Mouse (Mus musculus): ENCODE results near the gene Gdi2.
A peak's percentile ranks its signal among the peaks of the same experiment; 100 is the strongest.

Gene Gdi2

DNA sequence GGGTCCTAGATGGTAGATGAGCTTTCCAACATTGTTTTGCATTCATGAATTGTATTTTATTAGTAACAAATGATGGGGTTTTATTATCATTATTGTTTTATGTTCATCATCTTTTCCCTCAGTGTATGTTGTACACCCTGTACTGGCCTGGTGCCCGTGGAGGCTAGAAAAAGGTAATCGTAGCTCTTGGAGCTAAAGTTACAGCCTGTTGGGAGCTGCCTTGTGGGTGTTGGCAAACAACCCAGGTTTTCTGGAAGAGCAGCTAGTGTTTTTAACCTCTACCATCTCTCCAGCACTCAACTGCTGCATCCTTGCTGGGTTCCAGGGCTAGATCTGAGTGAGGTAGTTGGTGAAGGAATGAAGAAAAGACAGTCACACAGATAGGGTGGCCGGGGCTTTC is 9.5 kb downstream of the Gdi2 start:
- no peak for DNase-seq (ENCODE audit: low spot score)

DNA sequence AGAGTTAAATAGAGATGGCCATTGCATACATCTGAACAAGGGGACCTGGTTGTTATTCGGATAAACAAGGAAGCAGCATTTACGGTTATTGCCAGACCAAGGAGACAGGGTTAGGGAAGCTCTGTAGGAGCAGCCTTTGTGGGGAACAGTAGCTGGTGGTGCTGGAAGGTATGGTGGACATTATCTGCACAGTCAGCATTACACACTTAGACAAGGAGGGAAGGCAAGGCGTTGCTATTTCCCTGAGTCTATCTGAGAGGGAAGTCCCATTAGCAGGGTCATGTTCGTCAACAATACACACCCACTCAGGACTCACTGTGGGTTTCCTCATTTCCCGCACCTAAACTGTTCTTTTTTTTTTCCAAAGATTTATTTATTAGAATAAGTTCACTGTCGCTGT is 10.0 kb downstream of the Gdi2 start:
- DNase-seq (ENCODE audit: low spot score): no peak

DNA sequence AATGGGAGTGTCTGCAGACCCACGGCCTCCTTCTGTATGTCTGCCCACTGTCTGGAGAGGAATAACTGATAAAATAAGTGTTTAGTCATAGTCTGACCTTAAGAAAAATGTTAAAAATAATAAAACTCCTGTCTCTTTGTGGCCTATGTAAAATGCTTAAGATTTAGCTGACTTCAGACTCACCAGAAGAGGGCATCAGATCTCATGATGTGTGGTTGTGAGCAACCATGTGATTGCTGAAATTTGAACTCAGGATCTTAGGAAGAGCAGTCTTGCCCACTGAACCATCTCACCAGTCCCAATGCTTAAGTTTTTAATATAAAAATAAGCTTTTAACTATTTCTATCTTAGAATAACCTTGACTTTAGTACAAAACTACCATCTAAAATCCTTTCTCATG is 25.3 kb downstream of the Gdi2 start:
- DNase-seq (ENCODE audit: low spot score): no peak

DNA sequence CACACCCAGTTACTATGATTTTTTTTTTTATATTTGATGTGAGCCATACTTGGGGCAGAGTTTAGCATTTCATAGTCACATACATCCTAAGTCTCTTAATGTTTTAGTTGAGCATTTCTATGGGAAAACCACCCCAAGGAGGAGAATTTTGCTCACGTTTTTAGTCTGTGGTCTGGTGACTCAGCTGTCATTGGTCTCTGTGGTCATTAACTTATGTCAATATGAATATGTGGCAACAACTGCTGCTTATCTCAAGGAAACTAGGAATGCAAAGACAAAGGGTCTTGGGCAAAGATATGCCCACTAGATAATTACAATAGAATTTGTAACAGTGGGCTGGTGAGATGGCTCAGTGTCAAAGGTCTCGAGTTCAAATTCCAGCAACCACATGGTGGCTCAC is 26.1 kb downstream of the Gdi2 start:
- DNase-seq (ENCODE audit: low spot score): no peak

DNA sequence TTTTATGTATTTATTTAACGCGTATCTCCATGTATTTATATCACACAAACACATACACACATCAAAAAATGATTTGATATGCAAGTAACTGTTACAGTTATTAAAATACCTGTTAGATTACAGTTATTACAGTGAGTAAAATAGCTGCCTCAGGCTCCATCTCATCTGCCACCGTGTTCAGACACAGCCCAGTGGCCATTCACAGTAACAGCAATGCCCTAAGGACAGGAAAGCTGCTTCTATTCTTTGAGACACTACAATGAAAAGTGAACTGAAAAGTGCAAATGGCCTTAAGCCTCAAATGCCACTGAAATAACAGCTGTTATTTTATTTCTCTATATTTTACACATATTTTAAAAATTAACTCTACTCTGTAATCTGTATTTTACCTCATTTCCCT is 52.9 kb downstream of the Gdi2 start:
- no peak for DNase-seq (ENCODE audit: low spot score)

DNA sequence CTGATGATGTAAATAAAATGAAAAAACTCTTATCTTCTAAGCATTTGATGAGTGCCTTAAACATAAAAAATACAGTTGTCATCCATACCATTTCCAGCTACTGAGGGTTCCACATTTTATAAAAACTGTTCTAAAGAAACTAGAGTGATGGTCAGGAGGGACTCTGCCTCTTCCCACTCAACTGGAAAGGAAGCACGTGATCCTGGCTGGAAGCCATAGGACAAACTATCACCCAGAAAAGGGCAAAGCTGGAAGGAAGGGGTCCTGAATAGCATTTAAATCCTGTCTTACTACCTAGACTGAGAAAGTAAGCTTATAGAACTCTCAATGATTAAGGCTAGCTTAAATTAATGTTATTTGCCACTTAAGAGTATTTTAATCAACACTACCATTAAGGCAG is 56.4 kb downstream of the Gdi2 start:
- no peak for DNase-seq (ENCODE audit: low spot score)

DNA sequence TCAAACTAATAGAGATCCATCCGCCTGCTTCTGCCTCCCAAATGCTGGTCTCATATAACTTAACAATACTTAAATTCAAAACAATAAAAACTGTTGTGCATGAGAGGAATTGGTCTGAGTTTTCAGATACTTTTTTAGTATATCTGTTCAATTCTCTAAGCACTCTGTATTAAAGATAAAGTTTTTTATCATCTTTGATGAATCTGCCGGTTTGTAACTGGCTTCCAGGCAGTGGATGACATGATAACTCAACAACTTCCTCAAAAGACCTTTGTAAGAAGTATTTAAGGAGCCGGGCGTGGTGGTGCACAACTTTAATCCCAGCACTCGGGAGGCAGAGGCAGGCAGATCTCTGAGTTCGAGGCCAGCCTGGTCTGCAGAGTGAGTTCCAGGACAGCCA is 58.4 kb downstream of the Gdi2 start:
- no peak for DNase-seq (ENCODE audit: low spot score)

DNA sequence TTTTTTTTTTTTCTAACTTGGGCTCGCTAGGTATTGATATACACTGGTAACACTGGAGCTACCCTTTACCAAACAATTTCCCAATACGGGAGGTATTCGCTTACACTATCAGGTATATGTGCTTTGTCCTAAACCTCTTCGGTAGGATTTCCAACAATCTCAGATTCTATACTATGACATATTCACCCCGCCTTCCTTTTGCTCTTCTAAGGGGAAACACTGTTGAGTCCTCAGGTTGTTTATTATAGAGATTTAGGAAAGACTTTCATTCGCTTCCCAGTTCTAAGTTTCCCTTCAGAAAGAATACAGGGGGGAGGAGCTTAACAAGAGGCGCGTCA is 71.9 kb downstream of the Gdi2 start:
- no peak for DNase-seq (ENCODE audit: low spot score)

DNA sequence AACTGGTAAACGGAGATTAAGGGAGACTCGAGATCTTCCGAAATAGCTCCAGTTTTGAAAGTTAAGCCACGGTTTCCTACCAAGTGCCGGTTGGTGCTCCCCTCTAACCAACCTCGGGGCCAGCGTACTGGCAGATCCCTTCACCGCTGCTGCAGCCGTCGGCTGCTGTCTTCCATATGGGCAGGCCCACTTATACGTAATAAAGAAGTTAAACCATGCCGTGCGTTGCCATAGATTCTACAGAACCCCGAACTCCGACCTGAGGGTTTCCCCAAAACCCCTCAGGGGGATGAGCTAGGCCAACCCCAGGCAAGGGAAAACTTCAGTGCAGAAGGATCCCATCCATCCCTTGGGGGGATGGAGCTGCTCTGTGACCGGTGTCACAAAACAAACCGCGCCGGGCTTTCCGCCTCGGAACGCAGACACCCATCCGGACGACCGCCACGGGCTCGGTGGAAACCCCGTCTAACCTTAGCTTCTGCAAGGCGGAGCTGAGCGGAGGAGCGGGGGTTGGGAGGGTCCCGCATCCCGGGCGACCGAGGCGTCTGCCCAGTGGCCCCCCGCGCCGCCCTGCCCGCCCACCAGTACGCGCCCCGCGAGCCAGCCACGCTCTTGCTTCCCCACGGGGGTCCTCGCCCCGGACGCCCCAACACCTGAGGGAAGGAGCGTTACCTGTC is 72.4 kb downstream of the Gdi2 start:
- peak; percentile 63 for DNase-seq (ENCODE audit: low spot score)

DNA sequence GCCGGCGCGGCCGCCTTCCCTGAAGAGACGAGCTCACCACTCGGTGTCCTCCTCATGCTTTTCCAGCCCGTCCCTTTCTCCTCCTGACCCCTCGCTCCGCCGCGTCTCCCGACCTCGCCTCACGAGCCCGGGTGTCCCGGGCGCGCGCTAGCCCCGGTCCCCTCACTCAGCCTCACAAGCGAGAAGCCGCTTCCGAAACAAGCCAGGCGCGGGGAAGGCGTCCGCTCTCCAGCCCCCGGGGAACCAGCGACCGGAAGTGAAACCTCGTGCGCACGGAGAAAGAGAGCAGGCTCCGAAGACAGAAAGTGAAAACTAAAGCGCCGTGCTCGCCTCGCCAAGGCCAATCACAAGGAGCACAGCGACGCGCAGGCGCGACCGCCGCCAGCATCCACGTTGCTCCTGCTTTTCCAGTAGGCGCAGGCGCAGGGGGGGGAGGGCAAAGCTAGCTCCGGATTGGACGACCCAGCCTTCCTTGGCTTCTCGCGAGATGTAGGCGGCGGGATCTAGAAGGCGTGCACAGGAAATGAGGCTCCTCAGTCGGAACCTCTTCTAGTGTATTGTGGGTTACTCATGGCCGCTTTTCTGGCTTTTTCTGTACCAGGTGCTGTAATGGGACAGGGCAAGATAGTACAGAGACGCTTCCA is 73.1 kb downstream of the Gdi2 start, which contains the start of gene Fam208b:
Gene Fam208b, minus strand, starts transcription at position 314 of the 644 bp plus-strand sequence.
- DNase-seq (ENCODE audit: low spot score): peak; percentile 99
